Mouse (Mus musculus): ENCODE results near the gene Apba2.

DNA sequence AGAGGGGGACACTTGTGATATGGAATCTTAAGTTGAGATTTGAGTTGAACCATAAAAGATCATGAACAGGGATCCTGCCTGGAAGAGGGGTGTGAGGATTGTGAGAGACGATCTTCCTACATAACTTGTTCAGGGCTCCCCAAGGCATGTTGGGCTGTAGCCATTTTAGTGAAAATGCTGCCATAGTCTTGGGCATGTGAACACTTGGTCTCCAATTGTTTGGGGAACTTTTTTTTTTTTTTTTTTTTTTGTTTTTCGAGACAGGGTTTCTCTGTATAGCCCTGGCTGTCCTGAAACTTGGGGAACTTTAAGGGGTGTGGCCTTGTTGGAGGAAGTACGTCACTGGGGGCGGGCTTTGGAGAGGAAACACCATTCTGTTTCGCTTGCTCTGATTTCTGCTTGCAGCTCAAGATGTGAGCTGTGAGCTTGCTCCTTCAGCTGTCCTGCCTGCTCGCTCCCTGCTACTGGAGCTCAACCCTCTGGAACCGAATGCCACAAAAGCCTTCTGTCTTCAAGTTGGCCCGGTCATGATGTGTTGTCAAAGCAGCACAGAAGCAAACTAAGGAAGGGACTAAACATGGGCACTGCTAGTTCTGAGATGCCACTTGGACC lies 269.4 kb downstream of the Apba2 start:
- TF ChIP-seq POLR2A (IDR thresholded peaks at IDR 0.05; ENCODE audit: low read depth, low read length) (no peak), CTCF (conservative IDR thresholded peaks at IDR 0.05; ENCODE audit: insufficient read depth, insufficient read length, low read depth, low read length) (no peak)

Data from kidney, adult 2 months (tissue).